Mouse (Mus musculus) ES-E14 (cell line): ENCODE measurements around the gene Cnp.

Experiments
- CHD2 ChIP-seq: IDR thresholded peaks from 2 replicates; pipeline ENCODE4 v1.6.1; 2014; ENCODE audit warnings: mild to moderate bottlenecking, low read depth, low read length, inconsistent platforms
- HCFC1 ChIP-seq: IDR thresholded peaks from 2 replicates; pipeline ENCODE4 v1.6.1; 2012; ENCODE audit warnings: low read length, inconsistent platforms, borderline replicate concordance; ENCODE audit not compliant: insufficient read depth
- MAFK ChIP-seq: IDR thresholded peaks from 2 replicates; pipeline ENCODE4 v1.6.1; 2014; ENCODE audit warnings: mild to moderate bottlenecking, low read depth, low read length, inconsistent platforms; ENCODE audit not compliant: insufficient read depth
- ZC3H11A ChIP-seq: IDR thresholded peaks from 2 replicates; pipeline ENCODE4 v1.6.1; 2012; ENCODE audit warnings: low read depth, mild to moderate bottlenecking, inconsistent platforms, low read length, borderline replicate concordance
- ZNF384 ChIP-seq: IDR thresholded peaks from 2 replicates; pipeline ENCODE4 v1.6.1; 2012; ENCODE audit warnings: low read depth, low read length, inconsistent platforms

- TF ChIP-seq CHD2 (no peak), ZNF384 (no peak), MAFK (no peak), HCFC1 (no peak), ZC3H11A (no peak)
These were observed 9.9 kb downstream of the Cnp start for GRCm38 (mm10) chr11:100584561-100584961.
